Mouse (Mus musculus) hindbrain, embryonic 14.5 days (tissue): ENCODE results near the gene Ankzf1. TPM values are rescaled to one million over a fixed set of nuclear protein-coding genes. Genes with fewer than 3 reads are reported as not detected.

Source experiments
- ATAC-seq: fragments of 200-750 bp; cut with Nextera tagmentation; 2 replicates; pipeline ENCODE4 v1.8.0; 2017; ENCODE audit warnings: moderate number of reproducible peaks, mild to moderate bottlenecking, moderate TSS enrichment, moderate library complexity; ENCODE audit not compliant: low FRiP score
- DNase-seq: peaks from one replicate; pipeline ENCODE4 v3.0.0-alpha.2; 2015; ENCODE audit warnings: low spot score
- H3K27ac ChIP-seq: fragments of 300-500 bp; sonication (generic); 2 replicates; pipeline ENCODE4 v1.5.1; 2014; ENCODE audit warnings: mild to moderate bottlenecking, moderate library complexity
- H3K27me3 ChIP-seq: fragments of 300-500 bp; sonication (generic); 2 replicates; pipeline ENCODE4 v1.6.1; 2014; ENCODE audit warnings: mild to moderate bottlenecking, low read length, mixed read lengths; ENCODE audit not compliant: control insufficient read depth, insufficient read depth
- H3K36me3 ChIP-seq: fragments of 300-500 bp; sonication (generic); replicated peaks from 2 replicates; pipeline ENCODE4 v1.6.1; 2014; ENCODE audit not compliant: control insufficient read depth, insufficient read depth
- H3K4me1 ChIP-seq: fragments of 300-500 bp; sonication (generic); replicated peaks from 2 replicates; pipeline ENCODE4 v1.6.1; 2014; ENCODE audit warnings: antibody characterized with exemption, low read length, mixed read lengths; ENCODE audit not compliant: control insufficient read depth, insufficient read depth
- H3K4me2 ChIP-seq: fragments of 300-500 bp; sonication (generic); replicated peaks from 2 replicates; pipeline ENCODE4 v1.6.1; 2014; ENCODE audit warnings: mild to moderate bottlenecking, moderate library complexity
- H3K4me3 ChIP-seq: fragments of 300-500 bp; sonication (generic); replicated peaks from 2 replicates; pipeline ENCODE4 v1.5.1; 2014; ENCODE audit warnings: mild to moderate bottlenecking, low read length
- H3K9ac ChIP-seq: fragments of 300-500 bp; sonication (generic); 2 replicates; pipeline ENCODE4 v1.6.1; 2014
- H3K9me3 ChIP-seq: fragments of 300-500 bp; sonication (generic); 2 replicates; pipeline ENCODE4 v1.6.1; 2016; ENCODE audit warnings: low read length; ENCODE audit not compliant: control insufficient read depth
- WGBS: fragments of 180-500 bp; shearing (Covaris S2); extraction: QIAGEN DNeasy Blood & Tissue Kit; methylation state at CpG from one replicate; pipeline ENCODE4 v1.1.7; 2014; 5-methylcytosine and 5-hydroxymethylcytosine counted together
- polyA plus RNA-seq: library from polyadenylated mRNA; unstranded; fragments of >200 nt; fragmentation: Nextera tagmentation; extraction: Ambion mirVana; gene quantifications from 2 replicates; pipeline ENCODE4 v1.2.1, GENCODE M21; 2014

Ankzf1 gene
- polyA plus RNA-seq, result 16.7 and 18.4 TPM in 2 replicates

- Histone ChIP-seq H3K4me3 (peak within 1 kb of the TSS; percentile 78), H3K9ac (peak within 1 kb of the TSS; percentile 89), H3K4me2 (peak within 1 kb of the TSS; percentile 99), H3K36me3 (peaks cover 49% of the 10 kb centered on the region), H3K27ac (peak within 1 kb of the TSS; percentile 96), H3K4me1 (peaks cover 26% of the 10 kb centered on the region), H3K9me3 (no peaks in the 10 kb centered on the region), H3K27me3 (no peaks in the 10 kb centered on the region)
- ATAC-seq (peak; percentile 99), DNase-seq (peak; percentile 93)
- WGBS, result under 1% methylated on average over 54 of the region's 56 CpGs
These were observed at the start of gene Ankzf1, which contains the start of gene Atg9a for GRCm38 (mm10) chr1:75191622-75192402. Ankzf1 (plus strand) TSS chr1:75192151. Atg9a (minus strand) TSS chr1:75192196.

- WGBS, result under 1% methylated on average over 77 of the region's 91 CpGs
- H3K4me3 ChIP-seq, result peak within 1 kb of the TSS; percentile 85
- peak within 1 kb of the TSS; percentile 96 for H3K9ac ChIP-seq
- peaks cover 22% of the 10 kb centered on the region for H3K4me1 ChIP-seq
- peak within 1 kb of the TSS; percentile 96 for H3K27ac ChIP-seq
- H3K4me2 ChIP-seq, result peak within 1 kb of the TSS; percentile 82
- peak; percentile 97 for DNase-seq
- ATAC-seq, result peak; percentile 90
- H3K9me3 ChIP-seq, result no peaks in the 10 kb centered on the region
- peaks cover 57% of the 10 kb centered on the region for H3K36me3 ChIP-seq
- no peaks in the 10 kb centered on the region for H3K27me3 ChIP-seq
These were observed 49.4 kb upstream of the Ankzf1 start, which contains the start of the genes Cnppd1 and Retreg2 for GRCm38 (mm10) chr1:75142301-75143261. Cnppd1 (minus strand) TSS chr1:75142711. Retreg2 (plus strand) TSS chr1:75142778.

- Histone ChIP-seq H3K27me3 (no peaks in the 10 kb centered on the region), H3K9me3 (no peaks in the 10 kb centered on the region), H3K36me3 (peaks cover 59% of the 10 kb centered on the region), H3K4me1 (peaks cover 19% of the 10 kb centered on the region), H3K4me3 (no peak overlapping the region), H3K27ac (no peak overlapping the region), H3K9ac (no peak overlapping the region), H3K4me2 (no peak overlapping the region)
- ATAC-seq (no peak), DNase-seq (no peak)
- WGBS, result 92% methylated on average over 3 of the region's 3 CpGs
These were observed 46.4 kb upstream of the Ankzf1 start for GRCm38 (mm10) chr1:75145589-75145988.

GRCm38 (mm10) chr1:75147411-75148135 is 44.4 kb upstream of the Ankzf1 start:
- peaks cover 11% of the 10 kb centered on the region for H3K4me1 ChIP-seq
- H3K9me3 ChIP-seq, result no peaks in the 10 kb centered on the region
- no peaks in the 10 kb centered on the region for H3K27me3 ChIP-seq
- ATAC-seq (no peak), DNase-seq (no peak)
- 85% methylated on average over 7 of the region's 7 CpGs for WGBS
- H3K4me2 ChIP-seq, result no peak overlapping the region
- peaks cover 59% of the 10 kb centered on the region for H3K36me3 ChIP-seq
- no peak overlapping the region for H3K4me3 ChIP-seq
- no peak overlapping the region for H3K27ac ChIP-seq
- H3K9ac ChIP-seq, result no peak overlapping the region

GRCm38 (mm10) chr1:75148727-75149126 is 43.2 kb upstream of the Ankzf1 start:
- H3K9ac ChIP-seq, result no peak overlapping the region
- H3K4me3 ChIP-seq, result no peak overlapping the region
- no peaks in the 10 kb centered on the region for H3K27me3 ChIP-seq
- ATAC-seq (no peak), DNase-seq (no peak)
- peaks cover 59% of the 10 kb centered on the region for H3K36me3 ChIP-seq
- H3K9me3 ChIP-seq, result no peaks in the 10 kb centered on the region
- no peak overlapping the region for H3K27ac ChIP-seq
- H3K4me1 ChIP-seq, result peaks cover 8% of the 10 kb centered on the region
- WGBS, result 94% methylated on average over 4 of the region's 4 CpGs
- no peak overlapping the region for H3K4me2 ChIP-seq

GRCm38 (mm10) chr1:75155837-75156236 is 36.1 kb upstream of the Ankzf1 start:
- Histone ChIP-seq H3K27me3 (no peaks in the 10 kb centered on the region), H3K4me2 (no peak overlapping the region), H3K36me3 (no peaks in the 10 kb centered on the region), H3K4me1 (no peaks in the 10 kb centered on the region), H3K9me3 (no peaks in the 10 kb centered on the region), H3K4me3 (no peak overlapping the region), H3K27ac (no peak overlapping the region), H3K9ac (no peak overlapping the region)
- DNase-seq, result no peak
- ATAC-seq, result no peak
- 74% methylated on average over 3 of the region's 3 CpGs for WGBS

- ATAC-seq, result no peak
- H3K9me3 ChIP-seq, result no peaks in the 10 kb centered on the region
- H3K4me2 ChIP-seq, result no peak overlapping the region
These were observed 33.0 kb upstream of the Ankzf1 start for GRCm38 (mm10) chr1:75158990-75159389.

GRCm38 (mm10) chr1:75159540-75160255 is 32.3 kb upstream of the Ankzf1 start:
- no peak overlapping the region for H3K9ac ChIP-seq
- no peaks in the 10 kb centered on the region for H3K4me1 ChIP-seq
- H3K36me3 ChIP-seq, result no peaks in the 10 kb centered on the region
- no peak for ATAC-seq
- 73% methylated on average over 5 of the region's 5 CpGs for WGBS
- no peaks in the 10 kb centered on the region for H3K27me3 ChIP-seq
- no peaks in the 10 kb centered on the region for H3K9me3 ChIP-seq
- no peak overlapping the region for H3K27ac ChIP-seq
- no peak overlapping the region for H3K4me2 ChIP-seq
- no peak for DNase-seq
- no peak overlapping the region for H3K4me3 ChIP-seq

More at GRCm38 (mm10) chr1:75158990-75159389, 33.0 kb upstream of the Ankzf1 start:
- H3K4me1 ChIP-seq, result no peaks in the 10 kb centered on the region
- no peak for DNase-seq
- H3K36me3 ChIP-seq, result no peaks in the 10 kb centered on the region
- no peak overlapping the region for H3K27ac ChIP-seq
- H3K9ac ChIP-seq, result no peak overlapping the region
- H3K27me3 ChIP-seq, result no peaks in the 10 kb centered on the region
- H3K4me3 ChIP-seq, result no peak overlapping the region
